Mouse (Mus musculus) layer of hippocampus, adult 2 months (tissue): ENCODE results near the gene Trim6. TPM values are rescaled to one million over a fixed set of nuclear protein-coding genes. Genes with fewer than 3 reads are reported as not detected.

ENCODE experiments used
- DNase-seq, 2 experiments: peaks; one replicate each; pipeline ENCODE4 v3.0.0; 2022; ENCODE audit warnings: low spot score in 2 of 2
- H3K27ac ChIP-seq: fragments of 200-600 bp; 2 replicates; pipeline ENCODE4 v1.8.1; 2022
- H3K4me3 ChIP-seq: fragments of 200-600 bp; 2 replicates; pipeline ENCODE4 v1.8.1; 2022; ENCODE audit warnings: mild to moderate bottlenecking
- CTCF ChIP-seq: fragments of 200-600 bp; conservative IDR thresholded peaks from 2 replicates; pipeline ENCODE4 v1.8.1; 2022; ENCODE audit warnings: antibody characterized with exemption, mild to moderate bottlenecking, moderate library complexity
- long read RNA-seq, 2 experiments: library from polyadenylated mRNA; stranded (forward); transcript quantifications; one replicate each; pipeline ENCODE4 v2.0.0; 2021; ENCODE audit warnings: borderline mapping rate in 2 of 2
- total RNA-seq, 2 experiments: library from RNA; stranded (reverse); gene quantifications; 2 replicates each; pipeline ENCODE4 v1.2.3; 2021

Gene Trim6
- under 1 TPM; 0.25 to 0.28 TPM for total RNA-seq
- long read RNA-seq, experiment 1: 0 reads
- long read RNA-seq, experiment 2: 0 reads

- peak in 1 of 2 experiments; percentile 17 for DNase-seq
- peak within 1 kb of the TSS; percentile 43 for H3K4me3 ChIP-seq
- no peak for TF ChIP-seq CTCF
- no peak within 1 kb of the TSS for H3K27ac ChIP-seq
These were observed at the start of gene Trim6 for GRCm38 (mm10) chr7:104218701-104219569. Gene Trim6, plus strand, starts transcription at chr7:104218793.

- DNase-seq: no peak
- no peak for TF ChIP-seq CTCF
These were observed 48.9 kb upstream of the Trim6 start for GRCm38 (mm10) chr7:104169634-104170204.

GRCm38 (mm10) chr7:104175085-104175484 is 43.5 kb upstream of the Trim6 start:
- H3K4me3 ChIP-seq: no peak overlapping the region
- H3K27ac ChIP-seq: no peak overlapping the region
- TF ChIP-seq CTCF: no peak
- no peak for DNase-seq

More at GRCm38 (mm10) chr7:104169634-104170204, 48.9 kb upstream of the Trim6 start:
- no peak overlapping the region for H3K4me3 ChIP-seq
- no peak overlapping the region for H3K27ac ChIP-seq

GRCm38 (mm10) chr7:104178422-104179054 is 40.1 kb upstream of the Trim6 start:
- TF ChIP-seq CTCF: no peak
- Histone ChIP-seq H3K27ac (no peak overlapping the region), H3K4me3 (no peak overlapping the region)
- no peak for DNase-seq

- no peak overlapping the region for H3K4me3 ChIP-seq
- no peak for DNase-seq
- no peak for TF ChIP-seq CTCF
- H3K27ac ChIP-seq: no peak overlapping the region
These were observed 39.5 kb upstream of the Trim6 start for GRCm38 (mm10) chr7:104179074-104179473.

- Histone ChIP-seq H3K27ac (no peak within 1 kb of the TSS), H3K4me3 (no peak within 1 kb of the TSS)
- TF ChIP-seq CTCF: no peak
- no peak for DNase-seq
These were observed 35.3 kb upstream of the Trim6 start, which contains the start of gene Olfr648 for GRCm38 (mm10) chr7:104183292-104183691. Gene Olfr648, minus strand, starts transcription at chr7:104183392.

GRCm38 (mm10) chr7:104191275-104191674 is 27.3 kb upstream of the Trim6 start:
- DNase-seq: no peak
- Histone ChIP-seq H3K4me3 (no peak overlapping the region), H3K27ac (no peak overlapping the region)
- peak; percentile 64 for TF ChIP-seq CTCF

GRCm38 (mm10) chr7:104195885-104196284 is 22.7 kb upstream of the Trim6 start, which contains the start of gene Olfr649:
Gene Olfr649, minus strand, starts transcription at chr7:104195985.
- no peak within 1 kb of the TSS for H3K27ac ChIP-seq
- H3K4me3 ChIP-seq: no peak within 1 kb of the TSS
- no peak for TF ChIP-seq CTCF
- DNase-seq: no peak

- TF ChIP-seq CTCF: peak; percentile 97
- Histone ChIP-seq H3K27ac (no peak overlapping the region), H3K4me3 (no peak overlapping the region)
- peak in 1 of 2 experiments; percentile 62 for DNase-seq
These were observed 18.8 kb upstream of the Trim6 start for GRCm38 (mm10) chr7:104199822-104200221.

- Histone ChIP-seq H3K4me3 (no peak overlapping the region), H3K27ac (no peak overlapping the region)
- DNase-seq: no peak
- no peak for TF ChIP-seq CTCF
These were observed 12.4 kb upstream of the Trim6 start for GRCm38 (mm10) chr7:104206197-104206596.

GRCm38 (mm10) chr7:104216011-104216535 is 2.5 kb upstream of the Trim6 start:
- TF ChIP-seq CTCF: no peak

GRCm38 (mm10) chr7:104217881-104218280 is 712 bp upstream of the Trim6 start:
- DNase-seq: no peak
- no peak overlapping the region for H3K4me3 ChIP-seq
- H3K27ac ChIP-seq: no peak overlapping the region
- TF ChIP-seq CTCF: no peak

More at GRCm38 (mm10) chr7:104216011-104216535, 2.5 kb upstream of the Trim6 start:
- Histone ChIP-seq H3K27ac (no peak overlapping the region), H3K4me3 (no peak overlapping the region)
- DNase-seq: no peak

GRCm38 (mm10) chr7:104231203-104231602 is 12.6 kb downstream of the Trim6 start:
- Histone ChIP-seq H3K27ac (no peak overlapping the region), H3K4me3 (no peak overlapping the region)
- peak in 1 of 2 experiments; percentile 17 for DNase-seq
- TF ChIP-seq CTCF: peak; percentile 76
